22 mouse cellular contexts compared by ENCODE assay signal in genomic region chr6:8760708-8761294, GRCm38 (mm10).
"Had no signal": no experiment of that assay in that cellular context is flagged by ENCODE, and none has a peak within 500 bp of the region (broad histone marks: within the 10 kb centered on the region; RNA-seq: fewer than 3 reads in every experiment).

No protein-coding gene starts in this region.

- H3K27ac ChIP-seq: kidney, postnatal 0 days; layer of hippocampus, adult 2 months; left cerebral cortex, adult 2 months; liver, embryonic 15.5 days; macrophage; neural tube, embryonic 12.5 days; neural tube, embryonic 15.5 days; stomach, postnatal 0 days had no signal

- DNase-seq: kidney, adult 2 months; kidney, postnatal 25 days; layer of hippocampus, adult 9-11 months; layer of hippocampus, postnatal 36 days; lung, embryonic 14.5 days; midbrain, embryonic 14.5 days; right cerebral cortex, adult 18-20 months; right cerebral cortex, postnatal 14 days; right cerebral cortex, postnatal 4 days; thymus, adult 2 months; thymus, postnatal 14 days; thymus, postnatal 4 days had no signal

- H3K4me2 ChIP-seq: liver, embryonic 15.5 days; lung, embryonic 14.5 days; midbrain, embryonic 11.5 days; neural tube, embryonic 12.5 days; neural tube, embryonic 15.5 days had no signal

- H3K4me1 ChIP-seq: megakaryocyte, embryonic 14.5 days; neural tube, embryonic 12.5 days; neural tube, embryonic 15.5 days had no signal

- H3K9me3 ChIP-seq: liver, embryonic 15.5 days; megakaryocyte, embryonic 14.5 days; neural tube, embryonic 12.5 days; neural tube, embryonic 15.5 days had no signal

- H3K27me3 ChIP-seq: liver, embryonic 15.5 days; megakaryocyte, embryonic 14.5 days; neural tube, embryonic 12.5 days; neural tube, embryonic 15.5 days had no signal

- H3K9ac ChIP-seq: liver, embryonic 15.5 days; lung, embryonic 14.5 days; neural tube, embryonic 12.5 days; neural tube, embryonic 15.5 days had no signal

- H3K36me3 ChIP-seq: liver, embryonic 15.5 days; neural tube, embryonic 12.5 days; neural tube, embryonic 15.5 days had no signal

- H3K4me3 ChIP-seq: layer of hippocampus, adult 2 months; left cerebral cortex, adult 2 months; liver, embryonic 15.5 days; megakaryocyte, embryonic 14.5 days; neural tube, embryonic 12.5 days; neural tube, embryonic 15.5 days had no signal
